Mouse (Mus musculus) forelimb bud, embryonic 11.5 days (tissue): ENCODE data around the gene Med11.

ENCODE experiments used
- DNase-seq: peaks from one replicate; pipeline ENCODE4 v3.0.0-alpha.2; 2012; ENCODE audit warnings: low read depth, low spot score

Med11 gene

GRCm38 (mm10) chr11:70502018-70502417, 50.3 kb downstream of the Med11 start:
- DNase-seq = no peak
